Mouse (Mus musculus) myocyte (in vitro differentiated cells): ENCODE data around the gene Pimreg. TPM values are rescaled to one million over a fixed set of nuclear protein-coding genes. Genes with fewer than 3 reads are reported as not detected.

Experiments
- H3K27me3 ChIP-seq: one replicate; pipeline ENCODE4 v1.6.1; 2011; ENCODE audit not compliant: control insufficient read depth, insufficient read depth, insufficient read length
- H3K36me3 ChIP-seq: one replicate; pipeline ENCODE4 v1.6.1; 2011; ENCODE audit not compliant: control insufficient read depth, insufficient read depth
- H3K4me2 ChIP-seq: one replicate; pipeline ENCODE4 v1.6.1; 2011; ENCODE audit warnings: low read depth, control low read depth
- H3K4me3 ChIP-seq: one replicate; pipeline ENCODE4 v1.5.1; 2011; ENCODE audit warnings: mild to moderate bottlenecking, control low read depth, moderate library complexity
- H3K79me2 ChIP-seq: one replicate; pipeline ENCODE4 v1.6.1; 2011; ENCODE audit not compliant: control insufficient read depth, insufficient read depth
- H3ac ChIP-seq: one replicate; pipeline ENCODE4 v1.6.1; 2011; ENCODE audit not compliant: control insufficient read depth, insufficient read length
- CEBPB ChIP-seq: IDR thresholded peaks from 2 replicates; pipeline ENCODE4 v1.6.1; 2011; ENCODE audit warnings: mild to moderate bottlenecking, moderate library complexity; ENCODE audit not compliant: poor library complexity, insufficient read depth, severe bottlenecking
- E2F4 ChIP-seq: IDR thresholded peaks from one replicate; pipeline ENCODE4 v1.6.1; 2011; ENCODE audit warnings: mild to moderate bottlenecking, control low read depth, moderate library complexity; ENCODE audit not compliant: insufficient read depth
- MAX ChIP-seq: IDR thresholded peaks from one replicate; pipeline ENCODE4 v1.6.1; 2011; ENCODE audit warnings: low read depth, mild to moderate bottlenecking, control low read depth
- MYOD1 ChIP-seq, 3 experiments: IDR thresholded peaks; one replicate each; pipeline ENCODE4 v1.6.1; 2011; ENCODE audit warnings: control low read depth in 2 of 3, low read depth in 2 of 3, mild to moderate bottlenecking in 2 of 3, moderate library complexity in 1 of 3; ENCODE audit not compliant: insufficient read length in 2 of 3, control insufficient read depth in 1 of 3
- MYOG ChIP-seq, 3 experiments: IDR thresholded peaks; one replicate each; pipeline ENCODE4 v1.6.1; 2011; ENCODE audit warnings: control low read depth in 2 of 3, low read depth in 2 of 3, mild to moderate bottlenecking in 2 of 3; ENCODE audit not compliant: insufficient read length in 2 of 3, control insufficient read depth in 1 of 3, insufficient read depth in 1 of 3
- POLR2A ChIP-seq: IDR thresholded peaks from one replicate; pipeline ENCODE4 v1.6.1; 2011; ENCODE audit warnings: low read depth, mild to moderate bottlenecking, control low read depth, moderate library complexity; ENCODE audit not compliant: insufficient read length
- POLR2AphosphoS2 ChIP-seq: IDR thresholded peaks from one replicate; pipeline ENCODE4 v1.6.1; 2011; ENCODE audit warnings: low read depth, control low read depth; ENCODE audit not compliant: insufficient read length
- REST ChIP-seq: IDR thresholded peaks from one replicate; pipeline ENCODE4 v1.6.1; 2011; ENCODE audit warnings: mild to moderate bottlenecking, control low read depth, moderate library complexity; ENCODE audit not compliant: insufficient read depth, insufficient read length
- SRF ChIP-seq: IDR thresholded peaks from one replicate; pipeline ENCODE4 v1.6.1; 2011; ENCODE audit warnings: low read depth; ENCODE audit not compliant: control insufficient read depth, insufficient read length
- TCF12 ChIP-seq: IDR thresholded peaks from one replicate; pipeline ENCODE4 v1.6.1; 2011; ENCODE audit warnings: mild to moderate bottlenecking, control low read depth; ENCODE audit not compliant: poor library complexity, insufficient read depth, severe bottlenecking
- TCF3 ChIP-seq: IDR thresholded peaks from one replicate; pipeline ENCODE4 v1.6.1; 2011; ENCODE audit warnings: low read depth, control low read depth; ENCODE audit not compliant: insufficient read length
- USF1 ChIP-seq: IDR thresholded peaks from one replicate; pipeline ENCODE4 v1.6.1; 2011; ENCODE audit warnings: low read depth, mild to moderate bottlenecking, control low read depth, moderate library complexity
- polyA plus RNA-seq: library from polyadenylated mRNA; unstranded; fragments of >200 nt; fragmentation: generic; extraction: Trizol; gene quantifications from one replicate; pipeline ENCODE4 v1.2.1, GENCODE M21; 2012; ENCODE audit warnings: missing spikeins

Pimreg gene
- polyA plus RNA-seq, 1 experiment, result 77.9 TPM

DNA sequence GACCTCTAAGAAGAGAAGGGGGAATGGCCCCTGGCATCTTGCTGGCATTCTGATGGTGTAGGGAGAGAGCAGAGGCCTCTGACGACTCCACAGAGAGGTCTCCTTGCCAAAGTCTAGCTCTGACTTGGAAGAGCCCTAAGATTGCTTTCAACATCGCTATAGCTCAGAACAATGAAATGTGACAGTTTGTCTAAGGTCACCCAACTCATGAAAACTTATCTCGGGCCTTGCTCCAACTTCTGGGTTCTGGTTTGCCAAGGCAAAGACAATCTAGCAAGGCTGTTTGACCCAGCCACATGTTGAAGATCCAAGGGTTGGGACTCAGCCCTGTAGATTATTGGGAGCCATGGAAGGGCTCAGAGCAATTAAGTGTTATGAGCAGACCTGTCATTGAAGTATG lies 2.4 kb downstream of the Pimreg start:
- Histone ChIP-seq H3K79me2 (peaks cover 26% of the 10 kb centered on the region), H3K4me3 (peak overlapping the region; percentile 91), H3K36me3 (peaks cover 19% of the 10 kb centered on the region), H3K27me3 (no peaks in the 10 kb centered on the region), H3ac (no peak overlapping the region), H3K4me2 (peak overlapping the region; percentile 89)
- TF ChIP-seq POLR2A (no peak), TCF3 (no peak), SRF (no peak), E2F4 (no peak), MAX (no peak), TCF12 (no peak)

DNA sequence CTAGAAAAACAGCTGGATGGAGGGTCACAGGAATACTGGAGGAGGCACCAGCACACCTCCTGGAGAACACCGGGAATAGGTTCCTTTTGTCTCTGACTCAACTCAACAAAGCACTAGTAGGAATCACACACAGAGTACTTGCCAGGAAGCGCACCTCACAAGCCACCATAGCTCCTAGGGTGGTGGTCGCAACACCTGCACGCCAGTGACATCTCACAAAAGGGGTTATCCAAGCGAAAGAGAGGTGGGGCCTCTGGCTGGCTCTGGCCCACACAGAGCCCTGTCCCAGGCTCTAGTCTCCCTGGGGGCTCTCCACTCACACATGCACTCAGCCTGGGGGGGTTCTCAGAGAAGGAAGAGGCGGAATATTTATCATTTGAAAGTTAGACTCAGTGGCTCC lies 6.9 kb downstream of the Pimreg start:
- peaks cover 19% of the 10 kb centered on the region for H3K36me3 ChIP-seq
- H3ac ChIP-seq, result no peak overlapping the region
- H3K79me2 ChIP-seq, result peaks cover 11% of the 10 kb centered on the region
- no peak overlapping the region for H3K4me2 ChIP-seq
- H3K4me3 ChIP-seq, result no peak overlapping the region
- TF ChIP-seq TCF12, result no peak
- TF ChIP-seq USF1, result no peak
- TF ChIP-seq POLR2AphosphoS2, result peak; percentile 53
- TF ChIP-seq MAX, result no peak
- no peaks in the 10 kb centered on the region for H3K27me3 ChIP-seq

DNA sequence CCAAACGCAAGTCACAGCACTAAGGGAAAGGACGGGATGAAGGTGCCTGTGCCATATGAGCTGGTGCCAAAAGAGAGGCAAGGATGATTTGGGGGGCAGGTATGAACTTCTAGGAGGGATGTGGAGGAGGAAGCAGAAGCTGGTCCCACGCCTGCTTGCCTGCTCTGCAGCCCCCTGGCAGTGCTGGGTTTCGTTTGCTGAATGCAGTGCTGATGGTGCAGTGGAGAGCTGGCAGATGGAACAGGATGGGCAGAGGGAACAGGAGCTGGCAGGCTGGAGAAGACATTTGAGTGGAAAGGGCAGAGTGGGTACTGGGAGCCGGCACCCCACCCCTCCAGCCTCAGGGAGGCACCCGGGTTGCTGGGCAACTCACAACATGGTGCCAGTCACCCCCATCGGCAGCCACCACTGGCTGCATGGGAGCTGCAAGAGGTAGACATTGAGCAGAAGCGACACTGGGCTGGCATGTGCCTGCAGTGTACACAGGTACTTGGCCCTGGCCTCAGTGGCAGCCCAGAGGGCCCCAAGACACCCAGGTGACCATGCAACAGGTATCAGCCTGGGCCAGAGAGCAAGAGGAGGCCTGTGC lies 7.4 kb downstream of the Pimreg start:
- Histone ChIP-seq H3K27me3 (no peaks in the 10 kb centered on the region), H3K36me3 (peaks cover 19% of the 10 kb centered on the region), H3ac (no peak overlapping the region), H3K4me2 (no peak overlapping the region), H3K79me2 (peaks cover 6% of the 10 kb centered on the region), H3K4me3 (no peak overlapping the region)
- TF ChIP-seq POLR2A, result peak; percentile 51
- no peak for TF ChIP-seq USF1
- peak; percentile 90 for TF ChIP-seq POLR2AphosphoS2

DNA sequence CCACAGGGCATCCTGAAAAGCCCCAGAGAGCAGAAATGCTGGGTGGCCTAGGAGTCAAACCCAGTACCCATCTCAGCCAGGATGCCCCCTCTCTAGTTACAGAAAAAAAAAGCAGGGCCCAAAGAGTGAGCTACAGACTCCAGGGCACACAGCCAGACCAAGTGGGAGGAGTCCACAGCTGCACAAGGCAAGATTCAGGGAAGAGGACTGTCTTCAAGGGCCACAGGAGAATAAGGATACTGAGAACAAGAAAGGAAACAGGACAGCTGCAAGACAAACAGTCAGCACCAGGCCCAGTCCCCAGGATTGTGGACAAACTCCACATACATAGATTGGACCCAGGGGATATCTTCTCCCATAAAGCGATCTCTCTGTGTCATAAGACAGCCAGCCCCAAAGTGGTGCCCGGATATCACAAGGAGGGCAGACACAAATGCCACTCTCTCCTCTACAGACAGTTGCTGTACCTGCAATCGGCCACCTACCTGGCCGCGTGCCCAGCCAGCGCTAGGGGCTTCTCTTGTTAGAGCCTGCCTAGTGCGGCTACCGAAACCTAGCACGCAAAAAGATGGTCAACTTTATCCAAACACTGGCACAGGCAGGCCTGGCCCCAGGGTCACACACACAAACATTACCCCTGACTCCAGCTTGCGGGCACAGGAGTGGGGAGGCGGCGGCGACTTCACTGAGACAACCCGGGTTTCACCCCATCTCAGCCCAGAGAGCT lies 8.5 kb downstream of the Pimreg start:
- H3K36me3 ChIP-seq, result peaks cover 19% of the 10 kb centered on the region
- no peaks in the 10 kb centered on the region for H3K79me2 ChIP-seq
- H3K27me3 ChIP-seq, result no peaks in the 10 kb centered on the region
- H3K4me3 ChIP-seq, result no peak overlapping the region
- H3ac ChIP-seq, result no peak overlapping the region
- peak overlapping the region; percentile 19 for H3K4me2 ChIP-seq
- TF ChIP-seq MYOG (IDR thresholded peaks at IDR 0.05; ENCODE audit: control insufficient read depth in 1 of 3, insufficient read depth in 1 of 3, insufficient read length in 2 of 3, low read depth in 2 of 3), result peak in 2 of 3 experiments; percentile 35 to 37
- no peak for TF ChIP-seq USF1
- no peak for TF ChIP-seq TCF3
- no peak for TF ChIP-seq SRF
- TF ChIP-seq POLR2AphosphoS2, result peak; percentile 54
- no peak for TF ChIP-seq POLR2A
- no peak for TF ChIP-seq REST
- no peak for TF ChIP-seq MAX
- TF ChIP-seq MYOD1 (IDR thresholded peaks at IDR 0.05; ENCODE audit: control insufficient read depth in 1 of 3, insufficient read length in 2 of 3, low read depth in 2 of 3), result peak in 1 of 3 experiments; percentile 61
- TF ChIP-seq CEBPB, result no peak
- TF ChIP-seq TCF12, result no peak
- no peak for TF ChIP-seq E2F4

DNA sequence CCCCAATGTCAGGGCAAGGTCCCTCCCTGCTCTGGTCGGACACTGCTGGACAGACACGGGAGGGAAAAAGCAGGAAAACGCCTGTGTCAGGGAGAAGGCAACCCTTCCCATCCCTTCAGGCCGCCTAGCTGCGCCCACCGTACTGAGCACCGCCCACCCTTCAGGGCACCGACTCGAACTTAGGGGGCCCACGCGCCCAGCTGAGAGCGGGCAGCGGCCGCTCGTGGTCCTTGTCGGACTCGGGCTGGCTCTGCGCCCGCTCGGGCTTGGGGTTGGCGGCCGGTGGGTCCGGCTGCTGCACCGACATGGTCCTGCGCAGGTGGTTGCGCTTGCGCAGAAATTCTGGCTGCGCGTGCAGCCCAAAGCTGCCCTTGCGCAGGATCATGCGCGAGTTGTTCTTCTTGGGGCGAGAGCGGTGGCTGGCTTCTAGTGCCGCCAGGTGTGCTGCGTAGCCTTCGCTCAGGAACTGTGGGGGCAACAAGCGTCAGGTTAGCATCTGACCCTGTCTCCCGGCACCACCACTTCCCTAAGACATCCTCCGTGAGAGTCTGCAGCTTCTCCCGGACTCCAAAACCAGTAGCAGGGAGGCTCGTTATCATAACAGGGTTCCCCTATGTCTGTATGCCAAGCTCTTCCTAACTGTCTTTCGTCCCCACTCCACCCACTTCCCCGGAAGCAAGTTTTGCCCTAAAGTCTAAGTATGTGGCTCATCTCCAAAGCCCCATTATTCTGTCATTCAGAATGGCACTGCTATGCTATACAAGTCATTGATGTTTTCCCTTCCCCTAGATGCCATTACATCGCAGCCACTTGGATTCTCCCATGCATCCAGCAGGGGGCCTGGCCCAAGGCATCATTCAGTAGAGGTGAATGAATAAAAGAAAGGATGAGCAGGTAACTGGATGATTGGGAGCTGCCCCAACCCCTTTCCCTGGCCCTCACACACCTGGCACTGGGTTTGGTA lies 9.3 kb downstream of the Pimreg start:
- H3ac ChIP-seq, result no peak overlapping the region
- peaks cover 12% of the 10 kb centered on the region for H3K36me3 ChIP-seq
- H3K4me3 ChIP-seq, result no peak overlapping the region
- TF ChIP-seq CEBPB (no peak), MAX (no peak), POLR2AphosphoS2 (no peak), TCF12 (no peak), SRF (no peak), REST (no peak), E2F4 (no peak), MYOD1 (IDR thresholded peaks at IDR 0.05; ENCODE audit: control insufficient read depth in 1 of 3, insufficient read length in 2 of 3, low read depth in 2 of 3) (no peak), USF1 (no peak), MYOG (IDR thresholded peaks at IDR 0.05; ENCODE audit: control insufficient read depth in 1 of 3, insufficient read depth in 1 of 3, insufficient read length in 2 of 3, low read depth in 2 of 3) (no peak), TCF3 (no peak), POLR2A (no peak)
- no peaks in the 10 kb centered on the region for H3K27me3 ChIP-seq
- H3K4me2 ChIP-seq, result peak overlapping the region; percentile 24
- H3K79me2 ChIP-seq, result no peaks in the 10 kb centered on the region
